Mouse (Mus musculus) heart, adult 2 months (tissue): ENCODE measurements around the gene Pgr.

Experiments
- CTCF ChIP-seq: fragments of 200-600 bp; IDR thresholded peaks from 2 replicates; pipeline ENCODE4 v1.8.1; 2022; ENCODE audit warnings: antibody characterized with exemption, mild to moderate bottlenecking, moderate library complexity
- EP300 ChIP-seq: fragments of 200-500 bp; IDR thresholded peaks from 2 replicates; pipeline ENCODE4 v1.6.1; 2011; ENCODE audit warnings: low read depth, low read length, control low read depth; ENCODE audit not compliant: insufficient read depth

- TF ChIP-seq CTCF (no peak), EP300 (no peak)
Measured at GRCm38 (mm10) chr9:8971491-8971890, 71.9 kb downstream of the Pgr start, which contains the start of gene Gm16485.
